Mouse (Mus musculus) natural killer cell, adult 2 months (primary cell): Measurements from ENCODE around the gene 4933411K16Rik.

Experiments
- DNase-seq, 2 experiments: peaks; one replicate each; pipeline ENCODE4 v3.0.0; 2022; ENCODE audit warnings: low spot score in 2 of 2

4933411K16Rik gene

DNA sequence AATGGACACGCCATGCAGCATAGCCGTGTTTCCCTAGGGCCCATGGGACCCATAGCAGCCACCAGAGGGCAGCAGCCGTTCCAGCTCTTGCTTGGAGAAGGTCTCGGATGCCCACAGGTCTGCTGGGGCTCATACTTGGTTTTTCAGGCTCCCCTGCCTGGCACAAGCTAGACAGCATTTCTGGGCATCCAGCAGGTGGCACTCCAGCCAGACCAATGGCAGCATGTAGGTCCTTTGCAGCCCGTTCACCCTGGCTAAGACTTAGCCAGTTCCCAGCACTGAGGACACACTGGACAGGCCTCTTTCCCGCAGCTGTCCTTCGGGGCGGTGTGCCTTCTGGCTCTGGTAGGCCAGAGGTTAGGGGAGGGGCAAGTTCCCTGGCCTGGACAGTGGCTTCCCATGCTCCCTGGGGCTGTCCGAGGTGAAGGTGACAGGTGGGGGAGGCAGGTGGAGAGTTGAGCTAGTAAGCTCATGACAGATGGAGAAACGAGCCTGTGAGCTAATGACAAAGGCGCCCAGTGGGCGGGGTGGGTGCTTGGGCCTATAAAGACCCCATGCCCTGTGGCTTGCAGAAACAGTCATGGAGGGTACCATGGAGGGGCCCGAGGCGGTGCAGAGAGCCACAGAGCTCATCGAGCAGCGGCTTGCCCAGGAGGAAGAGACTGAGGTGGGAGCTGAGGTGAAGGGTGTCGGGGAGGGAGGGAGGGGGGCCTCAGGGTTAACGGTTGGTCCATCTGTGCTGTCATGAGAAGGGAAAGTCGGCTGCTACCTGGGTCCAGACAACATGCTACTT lies 16.4 kb upstream of the 4933411K16Rik start, which contains the start of gene Ankrd2:
Gene Ankrd2, plus strand, starts transcription at position 545 of the 793 bp plus-strand sequence.
- peak; percentile 54 to 72 for DNase-seq

DNA sequence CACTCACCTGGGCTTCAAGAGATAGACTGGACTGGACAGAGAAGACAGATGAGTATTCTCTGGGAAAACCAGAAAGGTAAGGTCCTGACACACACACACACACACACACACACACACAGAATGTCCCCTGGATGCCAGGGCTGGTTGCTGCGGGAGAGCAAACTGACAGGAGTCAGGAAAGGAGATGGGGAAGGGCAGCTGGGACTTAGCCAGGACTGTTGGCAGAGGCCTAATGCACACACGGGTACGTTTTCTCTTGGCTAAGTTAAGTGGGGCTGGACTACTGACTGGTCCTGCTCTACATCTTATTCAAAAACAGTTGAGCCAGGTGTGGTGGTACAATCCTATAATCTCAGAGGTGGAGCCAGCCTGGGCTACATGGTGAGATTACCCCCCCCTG lies 15.7 kb upstream of the 4933411K16Rik start:
- DNase-seq, result no peak

DNA sequence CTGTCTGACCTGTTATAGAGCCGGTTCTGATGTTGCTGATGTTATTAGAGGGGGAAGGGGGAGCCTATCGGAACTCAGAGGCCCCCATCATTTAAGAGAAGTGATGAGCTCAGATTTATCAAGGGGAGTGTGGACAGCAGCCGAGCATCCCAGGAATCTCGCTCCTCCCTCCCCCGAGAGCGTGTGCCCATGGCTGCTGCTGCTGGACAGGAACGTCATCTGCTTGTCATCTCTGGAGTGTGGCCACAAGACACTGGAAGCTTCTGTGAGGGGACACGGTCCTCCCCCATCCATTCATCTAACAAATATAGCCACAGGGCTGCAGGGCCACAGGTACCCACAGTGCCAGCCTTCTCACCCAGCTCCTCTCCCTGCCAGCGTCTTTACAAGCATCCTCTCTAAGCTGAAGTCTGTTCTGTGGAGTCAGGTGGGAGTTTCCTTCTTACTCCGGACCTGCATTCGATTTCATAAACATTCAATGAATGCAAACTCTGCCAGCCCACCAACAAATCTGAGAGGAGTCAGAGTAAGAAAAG lies 14.8 kb upstream of the 4933411K16Rik start:
- DNase-seq, result no peak

DNA sequence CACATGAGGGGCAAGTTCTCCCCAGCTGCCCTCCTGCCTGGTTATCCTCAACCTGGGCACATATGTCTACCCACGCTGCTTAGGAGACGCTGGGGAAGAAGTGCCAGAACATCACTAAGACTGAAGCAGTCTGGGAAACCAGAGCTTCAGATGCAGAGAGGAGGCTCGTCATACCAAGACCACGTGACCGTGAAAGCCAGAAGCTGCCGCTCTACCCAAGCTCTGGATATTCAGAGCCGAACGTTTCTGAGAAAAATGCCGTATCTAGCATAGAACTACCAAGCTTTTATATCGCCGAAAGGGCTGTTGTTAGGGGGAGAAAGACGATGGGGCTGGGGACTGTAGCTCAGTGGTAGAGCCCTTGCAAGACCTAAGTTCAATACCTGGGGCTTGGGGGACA lies 13.7 kb upstream of the 4933411K16Rik start:
- no peak for DNase-seq

DNA sequence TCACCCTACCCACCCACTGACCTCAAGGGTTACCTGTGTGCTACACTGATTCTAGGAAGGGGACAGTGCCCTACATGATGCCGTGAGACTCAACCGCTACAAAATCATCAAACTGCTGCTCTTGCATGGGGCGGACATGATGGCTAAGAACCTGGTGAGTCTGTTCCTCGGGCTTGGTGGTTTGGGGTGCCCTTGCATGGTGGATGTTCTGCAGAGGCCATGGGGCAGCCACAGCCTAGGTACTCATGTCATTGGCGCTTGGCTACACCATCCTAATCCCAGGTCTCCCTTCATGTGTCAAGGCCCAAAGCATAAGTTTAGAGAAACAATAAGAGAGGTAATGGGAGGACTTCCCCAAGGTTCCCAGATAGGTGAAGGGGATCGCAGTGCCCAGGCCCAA lies 8.1 kb upstream of the 4933411K16Rik start:
- DNase-seq, result no peak

DNA sequence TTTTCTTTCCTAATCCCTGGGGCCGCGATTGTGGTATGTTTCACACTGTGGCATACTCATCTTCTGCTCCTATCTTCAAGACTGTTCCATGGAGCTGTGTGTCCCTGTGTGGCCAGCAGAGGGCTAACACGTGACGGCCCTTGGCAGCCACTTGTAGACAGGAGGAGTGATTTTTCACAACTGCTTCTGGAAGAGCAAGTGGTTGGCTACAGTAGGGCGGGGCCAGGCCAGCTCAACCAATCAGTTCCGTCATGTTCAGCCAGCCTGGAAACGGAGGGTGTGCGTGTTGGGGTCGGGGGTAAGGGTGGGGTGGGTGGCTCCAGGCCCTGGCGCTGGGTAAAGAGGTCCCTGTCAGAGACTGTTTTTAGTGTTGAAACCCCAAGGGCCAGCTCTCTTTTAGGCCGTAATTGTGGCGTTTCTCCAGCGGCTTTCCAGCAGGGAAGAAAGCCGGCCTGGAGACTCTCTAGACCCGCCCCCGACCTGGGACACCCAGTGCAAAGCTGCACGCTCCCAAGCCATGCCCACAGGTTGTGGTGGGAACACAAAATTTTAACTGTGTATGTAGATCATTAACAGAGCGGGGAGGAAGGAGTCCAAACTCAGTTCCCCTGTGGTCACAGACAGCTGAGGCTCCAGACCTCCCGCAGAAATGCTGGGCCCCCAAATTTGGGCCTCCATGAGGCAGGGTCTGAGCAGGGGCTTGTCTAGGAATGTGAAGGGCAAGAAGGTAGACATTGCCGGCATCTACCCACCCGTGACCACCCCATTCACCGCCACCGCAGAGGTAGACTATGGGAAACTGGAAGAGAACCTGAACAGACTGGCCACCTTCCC lies 6.6 kb upstream of the 4933411K16Rik start, which contains the start of gene Hoga1:
Gene Hoga1, plus strand, starts transcription at position 342 of the 834 bp plus-strand sequence.
- DNase-seq, result peak; percentile 13 to 40

DNA sequence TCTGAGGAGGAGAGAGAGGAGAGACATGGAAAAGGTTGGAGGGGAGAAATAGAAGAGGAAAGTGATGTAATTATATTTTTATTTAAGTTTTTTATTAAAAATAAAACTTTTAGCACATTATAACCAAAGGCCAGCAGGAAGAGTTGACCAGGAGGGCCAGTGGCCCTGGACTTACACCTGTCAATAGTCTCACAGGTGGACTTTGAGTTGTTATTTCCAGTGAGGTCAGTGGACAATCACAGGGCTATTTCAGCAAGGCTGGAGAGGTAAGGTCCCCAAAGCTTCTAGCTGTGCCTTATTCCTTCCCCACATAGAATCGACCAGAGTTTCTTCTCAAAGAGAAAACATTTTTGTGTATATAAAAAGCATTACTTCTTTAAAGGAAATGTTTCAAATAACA lies 1.8 kb upstream of the 4933411K16Rik start:
- DNase-seq, result no peak

DNA sequence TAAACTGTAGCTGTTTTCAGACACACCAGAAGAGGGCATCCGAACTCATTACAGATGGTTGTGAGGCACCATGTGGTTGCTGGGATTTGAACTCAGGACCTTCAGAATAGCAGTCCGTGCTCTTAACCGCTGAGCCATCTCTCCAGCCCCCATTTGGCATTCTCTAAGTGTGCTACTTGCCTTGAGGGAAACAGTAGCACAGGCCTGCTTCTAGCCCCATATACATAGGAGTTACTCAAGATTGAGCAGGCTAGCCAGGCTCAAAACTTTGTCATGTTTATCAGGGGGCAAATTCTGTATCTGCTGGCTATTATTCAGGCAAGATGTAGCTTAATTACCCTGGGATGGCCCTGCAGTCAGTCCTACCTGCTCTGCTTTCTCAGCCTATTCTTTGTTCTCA lies 697 bp upstream of the 4933411K16Rik start:
- DNase-seq, result no peak

DNA sequence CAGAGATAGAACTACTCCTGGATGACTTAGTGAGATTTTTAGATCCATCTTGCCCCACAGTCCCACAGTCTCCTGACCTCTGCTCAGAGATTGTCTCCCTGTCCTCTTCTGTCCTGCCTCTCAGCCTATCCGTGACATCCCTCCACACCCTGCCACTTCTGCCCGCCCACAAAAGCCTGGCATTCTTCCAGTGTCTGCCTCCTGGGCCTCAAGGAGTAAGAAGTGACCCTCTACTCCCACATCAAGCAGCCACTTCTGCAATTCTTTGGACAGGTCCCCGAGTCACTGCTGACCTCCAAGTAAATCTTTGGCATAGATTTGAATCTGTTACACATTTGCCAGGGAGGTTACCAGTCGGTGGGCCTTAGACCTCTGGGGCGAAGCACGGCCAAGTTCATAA lies 2.2 kb downstream of the 4933411K16Rik start:
- no peak for DNase-seq

DNA sequence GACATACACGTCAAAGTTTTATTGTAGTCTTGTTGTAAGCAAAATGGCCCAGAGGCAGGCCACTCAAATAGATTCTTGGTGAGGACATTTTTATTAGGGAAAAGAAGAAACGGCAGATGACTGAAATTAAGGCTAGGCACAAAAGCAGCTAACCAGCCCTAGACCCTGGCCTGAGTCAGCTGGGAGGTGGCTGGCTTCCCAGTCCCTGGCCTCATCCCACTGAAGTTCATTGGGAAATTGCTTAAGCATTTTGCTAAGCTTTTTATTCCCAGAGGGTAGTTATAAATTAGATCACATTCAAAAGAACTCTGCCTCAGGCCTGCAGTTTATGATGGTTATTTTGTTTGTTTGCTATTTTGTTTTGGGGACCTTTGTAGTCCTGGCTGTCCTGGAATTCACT lies 3.8 kb downstream of the 4933411K16Rik start:
- DNase-seq, result no peak

DNA sequence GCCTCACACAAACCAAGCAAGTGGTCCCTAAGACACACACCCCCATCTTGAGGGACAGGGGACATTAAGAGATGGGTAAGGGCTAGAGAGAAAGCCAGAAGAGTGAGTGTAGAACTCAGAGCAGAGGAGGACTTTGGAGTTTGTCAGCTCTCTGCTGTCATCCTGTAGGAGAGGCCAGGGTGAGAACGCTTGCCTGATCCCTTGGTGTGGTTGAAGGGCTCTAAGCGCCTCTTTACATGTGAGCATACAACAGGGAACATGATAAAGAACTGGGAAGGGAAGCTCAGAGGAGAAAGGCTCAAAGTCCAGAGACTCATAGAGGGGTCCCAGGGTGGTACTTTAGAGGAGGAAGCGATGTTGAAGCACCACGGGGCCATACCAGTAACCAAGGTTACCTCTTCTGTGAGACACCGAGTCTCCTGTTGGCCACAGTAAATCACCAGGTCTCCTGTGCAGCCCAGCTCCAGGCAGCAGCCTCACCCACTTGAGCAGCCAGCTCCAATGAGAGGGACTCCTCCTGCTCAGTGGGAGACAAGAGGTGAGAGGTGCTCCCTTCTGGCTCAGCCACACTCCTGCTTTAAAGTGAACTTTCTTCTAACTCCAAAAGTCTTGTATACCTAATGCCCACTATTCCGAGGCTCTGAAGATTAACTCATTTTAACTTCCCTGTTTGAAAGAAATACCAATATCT lies 4.8 kb downstream of the 4933411K16Rik start:
- DNase-seq, result no peak

DNA sequence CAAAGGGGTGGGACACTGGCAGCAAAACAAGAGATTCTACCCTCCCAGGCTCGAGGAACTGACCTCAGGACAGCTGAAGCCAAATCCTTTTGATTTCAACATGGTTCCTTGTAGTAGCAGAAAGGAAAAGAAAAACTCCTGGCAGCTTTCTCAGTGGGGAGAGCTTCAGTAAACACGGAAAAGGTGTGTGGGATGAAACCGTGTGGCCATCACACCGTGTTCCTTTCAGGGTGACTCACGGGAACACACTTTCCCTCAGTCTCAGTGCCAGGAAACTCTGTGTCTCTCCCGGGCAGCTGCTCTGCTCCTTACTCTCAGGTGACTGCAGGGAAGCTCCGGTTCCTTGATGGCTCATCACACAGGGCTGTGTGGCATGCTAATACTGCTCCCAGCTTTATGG lies 6.4 kb downstream of the 4933411K16Rik start:
- no peak for DNase-seq

DNA sequence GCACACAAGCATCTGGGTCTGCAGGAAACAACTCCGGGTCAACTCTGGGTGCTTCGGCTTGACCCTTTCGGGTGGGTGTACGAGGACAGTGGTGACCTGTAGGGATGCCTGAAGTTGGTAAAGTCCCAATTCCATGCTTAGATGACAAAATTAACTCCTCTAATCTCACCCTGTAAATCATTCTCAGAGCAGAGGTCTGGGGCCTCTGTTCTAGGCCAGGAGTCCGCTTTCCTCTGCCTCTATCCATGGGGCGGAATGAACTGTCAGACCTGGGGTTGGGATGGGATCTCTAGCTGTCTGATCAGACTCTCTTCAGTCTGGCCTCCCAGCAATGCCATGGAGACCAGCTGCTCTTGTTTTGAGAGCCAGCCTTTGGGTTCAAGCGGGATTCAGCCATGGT lies 9.4 kb downstream of the 4933411K16Rik start:
- DNase-seq, result no peak

DNA sequence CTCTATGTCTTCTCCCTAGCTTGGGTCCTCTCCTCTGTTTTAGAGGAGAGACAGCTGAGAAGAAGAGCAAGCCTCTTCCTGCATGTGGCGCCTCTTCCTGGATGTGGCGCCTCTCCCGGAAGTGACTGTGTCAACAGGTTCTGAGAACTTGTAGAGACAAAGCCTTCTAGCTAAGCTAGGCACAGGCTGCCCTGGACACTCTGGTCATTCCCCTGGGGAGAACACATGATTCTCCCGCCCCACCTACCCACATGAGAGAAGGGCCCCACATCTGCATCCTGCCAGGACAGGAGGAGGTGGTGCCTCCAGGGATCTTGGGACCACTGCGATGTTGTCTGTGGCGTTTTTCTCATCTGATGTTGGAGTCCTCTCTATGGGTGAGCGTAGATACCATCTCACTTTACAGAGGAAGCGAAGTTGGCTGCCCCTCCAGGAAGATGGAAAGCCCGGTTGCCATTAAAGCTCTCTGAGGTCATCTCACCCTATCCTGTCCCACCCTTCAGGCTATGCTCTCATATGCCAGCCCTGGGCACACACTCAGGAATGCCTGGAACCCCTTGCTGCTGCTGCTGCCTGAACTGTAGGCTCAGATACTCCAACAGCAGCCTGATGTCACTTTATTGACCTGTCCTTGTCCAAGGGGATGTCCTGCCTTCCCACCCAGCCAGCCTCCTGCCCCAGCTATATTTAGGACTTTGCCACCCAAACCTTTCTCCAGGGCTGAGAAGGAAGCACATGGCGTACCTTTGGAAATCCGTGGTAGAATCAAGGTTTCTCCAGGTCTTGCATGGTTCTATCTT lies 16.6 kb downstream of the 4933411K16Rik start:
- DNase-seq, result no peak

DNA sequence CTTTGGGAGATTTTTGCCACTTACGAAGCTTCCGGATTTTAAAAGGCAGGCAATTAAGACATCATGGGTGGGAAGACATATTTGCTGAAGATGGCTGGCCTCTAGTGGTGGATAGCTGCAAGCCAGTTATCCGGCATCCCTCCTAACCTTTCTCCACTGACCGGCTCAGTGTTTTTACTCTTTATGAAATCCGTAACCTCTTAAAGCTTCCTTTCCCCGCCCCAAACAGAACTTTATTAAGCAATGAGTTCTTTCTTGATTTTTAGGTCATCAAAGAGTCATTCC lies 17.1 kb downstream of the 4933411K16Rik start:
- no peak for DNase-seq

DNA sequence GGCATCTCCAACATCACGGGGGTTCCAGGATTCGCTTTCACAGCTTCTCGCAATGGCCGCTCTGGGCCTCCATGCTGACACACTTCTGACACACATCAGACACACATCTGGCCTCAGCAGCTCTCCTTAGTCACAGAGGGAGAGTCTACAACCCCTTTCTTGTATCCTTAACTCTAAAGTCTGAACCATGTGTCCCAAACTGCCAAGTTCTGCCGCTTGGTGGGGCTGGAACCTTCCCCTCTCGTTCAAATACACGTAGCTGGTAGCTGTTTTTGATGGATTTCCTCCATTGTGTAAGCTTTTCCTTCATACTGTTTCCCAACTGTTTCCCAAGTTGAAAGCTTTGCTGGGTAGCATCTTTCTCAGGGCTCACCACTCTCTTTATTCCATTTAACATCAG lies 19.2 kb downstream of the 4933411K16Rik start:
- DNase-seq, result no peak

DNA sequence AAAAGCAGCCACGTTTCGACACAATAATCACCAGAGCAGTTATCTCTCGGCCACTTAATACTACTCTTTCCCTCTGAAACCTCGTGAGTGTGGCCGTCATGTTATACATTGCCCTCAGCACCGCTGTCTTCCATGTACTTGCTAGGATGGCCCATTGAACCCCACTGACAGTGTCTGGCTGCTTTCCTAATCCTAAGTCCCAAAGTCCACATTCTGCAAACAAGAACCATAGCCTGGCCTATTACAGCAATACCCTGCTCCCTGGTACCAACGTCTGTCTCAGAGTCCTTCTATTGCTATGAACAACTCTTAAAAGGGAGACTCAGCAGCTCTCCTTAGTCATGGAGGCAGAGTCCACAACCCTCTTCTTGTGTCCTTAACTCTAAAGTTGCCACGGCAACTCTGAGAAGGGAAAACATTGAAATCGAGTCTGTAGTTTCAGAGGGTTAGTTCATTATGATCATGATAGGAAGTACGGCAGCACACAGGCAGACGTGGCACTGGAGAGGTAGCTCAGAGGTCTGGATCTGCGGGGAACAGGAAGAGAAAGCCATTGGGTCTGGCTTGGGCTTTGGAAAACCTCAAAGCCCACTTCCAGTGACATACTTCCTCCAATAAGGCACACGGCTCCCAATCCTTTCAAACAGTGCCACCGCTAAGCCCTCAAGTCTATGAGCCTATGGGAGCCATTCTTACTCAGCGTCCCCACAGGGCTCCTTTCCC lies 20.0 kb downstream of the 4933411K16Rik start:
- DNase-seq, result no peak

DNA sequence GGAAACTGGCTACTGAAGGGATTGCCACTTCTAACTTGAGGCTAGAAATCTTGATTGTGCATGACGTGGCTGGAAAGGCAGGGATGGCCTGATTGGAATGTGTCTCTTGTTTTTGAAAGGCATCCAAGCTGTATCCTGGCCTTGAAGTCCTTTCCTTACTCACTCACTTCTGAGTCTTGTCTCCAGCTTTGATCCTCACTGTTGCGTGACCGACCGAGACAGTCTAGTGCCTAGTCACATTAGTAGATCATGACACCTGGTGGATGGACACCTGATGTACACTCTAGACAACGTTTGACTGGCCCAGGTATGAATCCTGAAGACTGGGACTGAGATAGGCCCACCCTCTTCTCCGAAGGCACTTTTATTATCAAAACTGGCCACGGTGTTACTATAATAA lies 20.8 kb downstream of the 4933411K16Rik start:
- no peak for DNase-seq

DNA sequence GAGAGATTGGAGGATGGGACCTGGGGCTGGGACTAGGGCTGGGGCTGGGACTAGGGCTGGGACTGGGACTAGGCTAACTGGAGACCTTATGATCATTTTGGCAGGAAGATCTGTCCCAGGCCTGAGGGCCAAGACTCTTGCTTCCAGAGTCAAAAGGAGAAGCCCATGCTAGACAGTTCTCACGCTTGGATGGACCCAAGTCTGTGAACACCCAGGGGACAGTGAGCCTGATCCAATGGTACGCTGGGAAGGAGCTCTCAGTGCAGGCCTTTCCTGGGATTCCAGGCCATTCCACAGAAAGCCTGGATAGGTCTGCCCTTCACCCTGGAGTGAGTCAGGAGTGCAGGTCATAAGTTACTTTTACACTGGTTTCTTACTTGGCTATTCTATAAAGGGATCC lies 23.0 kb downstream of the 4933411K16Rik start:
- no peak for DNase-seq

DNA sequence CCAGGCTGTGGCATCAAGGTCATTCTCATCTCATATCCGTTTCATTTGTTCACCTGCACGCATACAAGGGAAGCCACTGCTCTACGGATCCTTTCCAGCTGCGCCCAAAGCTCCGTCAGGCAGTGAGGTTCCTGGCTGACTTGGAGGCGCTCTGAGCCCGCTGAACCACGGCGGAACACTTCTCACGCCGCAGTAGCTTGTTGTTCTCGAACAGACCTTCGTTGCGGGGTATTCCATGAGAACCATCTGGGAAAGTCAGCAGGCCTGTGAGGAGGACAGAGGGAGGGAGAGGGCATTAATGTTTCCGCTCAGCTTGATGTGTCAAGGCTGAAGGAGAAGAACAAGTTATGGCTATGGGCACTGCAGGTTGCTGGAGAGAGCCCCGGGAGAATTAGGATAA lies 23.9 kb downstream of the 4933411K16Rik start:
- no peak for DNase-seq

DNA sequence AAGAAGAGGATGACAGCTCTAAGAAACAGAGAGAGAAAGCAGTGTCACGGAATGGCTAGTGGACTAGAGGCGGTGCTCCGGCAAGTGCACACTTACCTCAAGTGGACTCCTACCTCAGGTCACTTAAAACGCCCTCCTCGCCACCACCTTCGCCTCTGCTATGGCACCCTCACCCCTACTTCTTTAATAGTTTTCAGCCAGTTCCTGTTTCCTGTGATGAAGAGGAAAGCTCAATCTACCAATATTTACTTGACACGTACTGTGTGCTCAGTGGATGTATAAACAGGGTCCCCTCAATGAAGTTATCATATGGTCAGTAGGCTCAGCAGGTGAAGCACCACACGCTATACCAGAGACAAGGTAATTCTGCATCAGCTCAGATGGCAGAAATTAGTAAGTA lies 26.5 kb downstream of the 4933411K16Rik start:
- no peak for DNase-seq
